Mouse (Mus musculus) embryonic fibroblast, embryonic 13.5 days (primary cell): ENCODE measurements around the gene Aanat.

Experiments used
- CTCF ChIP-seq: IDR thresholded peaks from 2 replicates; pipeline ENCODE4 v1.5.1; 2011; ENCODE audit warnings: mild to moderate bottlenecking, control low read depth, low read length, moderate library complexity, borderline replicate concordance; ENCODE audit not compliant: insufficient read depth
- POLR2A ChIP-seq: IDR thresholded peaks from 2 replicates; pipeline ENCODE4 v1.6.1; 2011; ENCODE audit warnings: low read depth, mild to moderate bottlenecking, control low read depth, low read length, moderate library complexity

GRCm38 (mm10) chr11:116602043-116602442 is 15.8 kb downstream of the Aanat start:
- TF ChIP-seq CTCF (no peak), POLR2A (no peak)
